Mouse (Mus musculus) forebrain, embryonic 15.5 days (tissue): ENCODE data around the gene Wbp2. TPM values are rescaled to one million over a fixed set of nuclear protein-coding genes. Genes with fewer than 3 reads are reported as not detected.

Source experiments
- ATAC-seq: fragments of 200-750 bp; cut with Nextera tagmentation; replicated peaks from 2 replicates; pipeline ENCODE4 v1.8.0; 2017; ENCODE audit warnings: mild to moderate bottlenecking, moderate TSS enrichment, moderate library complexity
- H3K27ac ChIP-seq: fragments of 300-500 bp; sonication (generic); replicated peaks from 2 replicates; pipeline ENCODE4 v1.5.1; 2015; ENCODE audit warnings: mild to moderate bottlenecking, inconsistent platforms
- H3K27me3 ChIP-seq: fragments of 300-500 bp; sonication (generic); 2 replicates; pipeline ENCODE4 v1.6.1; 2015; ENCODE audit warnings: inconsistent platforms
- H3K36me3 ChIP-seq: fragments of 300-500 bp; sonication (generic); 2 replicates; pipeline ENCODE4 v1.6.1; 2015; ENCODE audit warnings: mild to moderate bottlenecking, inconsistent platforms
- H3K4me1 ChIP-seq: fragments of 300-500 bp; sonication (generic); 2 replicates; pipeline ENCODE4 v1.6.1; 2015; ENCODE audit warnings: inconsistent platforms
- H3K4me2 ChIP-seq: fragments of 300-500 bp; sonication (generic); replicated peaks from 2 replicates; pipeline ENCODE4 v1.6.1; 2015; ENCODE audit warnings: mild to moderate bottlenecking, inconsistent platforms
- H3K4me3 ChIP-seq: fragments of 300-500 bp; sonication (generic); 2 replicates; pipeline ENCODE4 v1.5.1; 2015; ENCODE audit warnings: mild to moderate bottlenecking, inconsistent platforms
- H3K9ac ChIP-seq: fragments of 300-500 bp; sonication (generic); replicated peaks from 2 replicates; pipeline ENCODE4 v1.6.1; 2015; ENCODE audit warnings: mild to moderate bottlenecking, inconsistent platforms
- H3K9me3 ChIP-seq: fragments of 300-500 bp; sonication (generic); 2 replicates; pipeline ENCODE4 v1.6.1; 2016; ENCODE audit warnings: inconsistent platforms
- WGBS: fragments of 180-500 bp; shearing (Covaris S2); methylation state at CpG from one replicate; pipeline ENCODE4 v1.1.7; 2015; ENCODE audit warnings: mixed read lengths; 5-methylcytosine and 5-hydroxymethylcytosine counted together
- polyA plus RNA-seq: library from polyadenylated mRNA; unstranded; fragments of >200 nt; fragmentation: Nextera tagmentation; extraction: Ambion mirVana; gene quantifications from 2 replicates; pipeline ENCODE4 v1.2.1, GENCODE M21; 2015

Gene Wbp2
- polyA plus RNA-seq, 1 experiment from 2014 or later: 138 TPM

- ATAC-seq: no peak
- Histone ChIP-seq H3K36me3 (peaks cover 91% of the 10 kb centered on the region), H3K4me1 (no peaks in the 10 kb centered on the region), H3K27me3 (no peaks in the 10 kb centered on the region), H3K27ac (no peak overlapping the region), H3K4me2 (no peak overlapping the region), H3K9me3 (no peaks in the 10 kb centered on the region), H3K4me3 (no peak overlapping the region), H3K9ac (no peak overlapping the region)
- WGBS: 94% methylated on average over 11 of the region's 11 CpGs
Measured at GRCm38 (mm10) chr11:116055873-116056272, 30.9 kb downstream of the Wbp2 start.

- Histone ChIP-seq H3K9ac (no peak overlapping the region), H3K9me3 (no peaks in the 10 kb centered on the region), H3K27ac (no peak overlapping the region), H3K4me1 (no peaks in the 10 kb centered on the region), H3K27me3 (no peaks in the 10 kb centered on the region), H3K4me2 (no peak overlapping the region), H3K4me3 (no peak overlapping the region), H3K36me3 (peaks cover 92% of the 10 kb centered on the region)
- 95% methylated on average over 9 of the region's 9 CpGs for WGBS
- no peak for ATAC-seq
Measured at GRCm38 (mm10) chr11:116053510-116054229, 33.1 kb downstream of the Wbp2 start.

GRCm38 (mm10) chr11:116050196-116050595 is 36.6 kb downstream of the Wbp2 start:
- no peaks in the 10 kb centered on the region for H3K4me1 ChIP-seq
- no peaks in the 10 kb centered on the region for H3K9me3 ChIP-seq
- no peaks in the 10 kb centered on the region for H3K27me3 ChIP-seq
- H3K9ac ChIP-seq: no peak overlapping the region
- H3K27ac ChIP-seq: no peak overlapping the region
- 86% methylated on average over 4 of the region's 4 CpGs for WGBS
- no peak overlapping the region for H3K4me2 ChIP-seq
- no peak for ATAC-seq
- peaks cover 80% of the 10 kb centered on the region for H3K36me3 ChIP-seq
- no peak overlapping the region for H3K4me3 ChIP-seq

GRCm38 (mm10) chr11:116049610-116050009 is 37.2 kb downstream of the Wbp2 start:
- WGBS: 99% methylated on average over 2 of the region's 2 CpGs
- Histone ChIP-seq H3K36me3 (peaks cover 76% of the 10 kb centered on the region), H3K4me3 (no peak overlapping the region), H3K4me1 (no peaks in the 10 kb centered on the region), H3K9me3 (no peaks in the 10 kb centered on the region), H3K27ac (no peak overlapping the region), H3K27me3 (no peaks in the 10 kb centered on the region), H3K4me2 (no peak overlapping the region), H3K9ac (no peak overlapping the region)
- no peak for ATAC-seq

GRCm38 (mm10) chr11:116045173-116045572 is 41.6 kb downstream of the Wbp2 start:
- no peak for ATAC-seq
- 98% methylated on average over 6 of the region's 6 CpGs for WGBS
- Histone ChIP-seq H3K27ac (no peak overlapping the region), H3K4me2 (no peak overlapping the region), H3K36me3 (peaks cover 49% of the 10 kb centered on the region), H3K27me3 (no peaks in the 10 kb centered on the region), H3K4me3 (no peak overlapping the region), H3K4me1 (no peaks in the 10 kb centered on the region), H3K9ac (no peak overlapping the region), H3K9me3 (no peaks in the 10 kb centered on the region)

GRCm38 (mm10) chr11:116043286-116043685 is 43.5 kb downstream of the Wbp2 start:
- Histone ChIP-seq H3K4me2 (no peak overlapping the region), H3K4me1 (no peaks in the 10 kb centered on the region), H3K4me3 (no peak overlapping the region), H3K36me3 (peaks cover 45% of the 10 kb centered on the region), H3K27ac (no peak overlapping the region), H3K9ac (no peak overlapping the region), H3K27me3 (no peaks in the 10 kb centered on the region), H3K9me3 (no peaks in the 10 kb centered on the region)
- no peak for ATAC-seq
- WGBS: 97% methylated on average over 1 of the region's 1 CpGs

GRCm38 (mm10) chr11:116042372-116043138 is 44.2 kb downstream of the Wbp2 start:
- Histone ChIP-seq H3K9ac (no peak overlapping the region), H3K4me1 (no peaks in the 10 kb centered on the region), H3K9me3 (no peaks in the 10 kb centered on the region), H3K4me2 (no peak overlapping the region), H3K27ac (no peak overlapping the region), H3K36me3 (peaks cover 38% of the 10 kb centered on the region), H3K4me3 (no peak overlapping the region), H3K27me3 (no peaks in the 10 kb centered on the region)
- ATAC-seq: no peak
- WGBS: 94% methylated on average over 5 of the region's 5 CpGs

GRCm38 (mm10) chr11:116041833-116042232 is 45.0 kb downstream of the Wbp2 start:
- no peak for ATAC-seq
- H3K27me3 ChIP-seq: no peaks in the 10 kb centered on the region
- WGBS: 96% methylated on average over 2 of the region's 2 CpGs
- no peak overlapping the region for H3K4me3 ChIP-seq
- no peak overlapping the region for H3K9ac ChIP-seq
- H3K36me3 ChIP-seq: peaks cover 33% of the 10 kb centered on the region
- no peaks in the 10 kb centered on the region for H3K9me3 ChIP-seq
- no peak overlapping the region for H3K27ac ChIP-seq
- H3K4me1 ChIP-seq: no peaks in the 10 kb centered on the region
- no peak overlapping the region for H3K4me2 ChIP-seq

GRCm38 (mm10) chr11:116040593-116040992 is 46.2 kb downstream of the Wbp2 start:
- no peak overlapping the region for H3K4me3 ChIP-seq
- no peaks in the 10 kb centered on the region for H3K9me3 ChIP-seq
- H3K9ac ChIP-seq: no peak overlapping the region
- 94% methylated on average over 6 of the region's 6 CpGs for WGBS
- no peak overlapping the region for H3K4me2 ChIP-seq
- no peak for ATAC-seq
- peaks cover 31% of the 10 kb centered on the region for H3K36me3 ChIP-seq
- H3K27ac ChIP-seq: no peak overlapping the region
- H3K4me1 ChIP-seq: no peaks in the 10 kb centered on the region
- no peaks in the 10 kb centered on the region for H3K27me3 ChIP-seq

GRCm38 (mm10) chr11:116037826-116038225 is 49.0 kb downstream of the Wbp2 start:
- Histone ChIP-seq H3K4me3 (no peak overlapping the region), H3K9ac (no peak overlapping the region), H3K27ac (no peak overlapping the region), H3K4me1 (peaks cover 7% of the 10 kb centered on the region; the same call in 1 of the 2 replicates), H3K36me3 (peaks cover 26% of the 10 kb centered on the region), H3K27me3 (no peaks in the 10 kb centered on the region), H3K4me2 (no peak overlapping the region), H3K9me3 (no peaks in the 10 kb centered on the region)
- 96% methylated on average over 9 of the region's 9 CpGs for WGBS
- no peak for ATAC-seq

GRCm38 (mm10) chr11:116036671-116037070 is 50.1 kb downstream of the Wbp2 start:
- Histone ChIP-seq H3K4me1 (peaks cover 18% of the 10 kb centered on the region), H3K4me3 (no peak overlapping the region), H3K27ac (no peak overlapping the region), H3K9ac (no peak overlapping the region), H3K27me3 (no peaks in the 10 kb centered on the region), H3K9me3 (no peaks in the 10 kb centered on the region), H3K4me2 (no peak overlapping the region), H3K36me3 (peaks cover 22% of the 10 kb centered on the region)
- ATAC-seq: no peak
- 96% methylated on average over 3 of the region's 3 CpGs for WGBS

- no peak for ATAC-seq
- H3K9me3 ChIP-seq: no peaks in the 10 kb centered on the region
- WGBS: 95% methylated on average over 6 of the region's 6 CpGs
Measured at GRCm38 (mm10) chr11:116034584-116034983, 52.2 kb downstream of the Wbp2 start.

More at GRCm38 (mm10) chr11:116034584-116034983, 52.2 kb downstream of the Wbp2 start:
- H3K9ac ChIP-seq: no peak overlapping the region
- no peaks in the 10 kb centered on the region for H3K27me3 ChIP-seq
- H3K4me1 ChIP-seq: peaks cover 30% of the 10 kb centered on the region
- H3K36me3 ChIP-seq: peaks cover 9% of the 10 kb centered on the region
- H3K27ac ChIP-seq: no peak overlapping the region
- no peak overlapping the region for H3K4me3 ChIP-seq
- H3K4me2 ChIP-seq: no peak overlapping the region
